Mouse (Mus musculus): ENCODE measurements around the gene Fut9. TPM values are rescaled to one million over a fixed set of nuclear protein-coding genes. Genes with fewer than 3 reads are reported as not detected.

The Fut9 gene
- total RNA-seq (2021): 10 to 100 TPM; 66.3 to 69.9 TPM

GRCm38 (mm10) chr4:25799476-25800283 is at the start of gene Fut9:
Fut9 (minus strand) TSS chr4:25800244.
- DNase-seq (ENCODE audit: extremely low spot score in 1 of 2, low spot score in 2 of 2): peak; percentile 82 to 90
- intact Hi-C loops (cut with DNase I): loop anchor here (10.0 kb wide), 1 partner anchor 515 kb away; the partner anchor contains the start of gene Ufl1

- no peak for DNase-seq (ENCODE audit: extremely low spot score in 1 of 2, low spot score in 2 of 2)
- intact Hi-C loops (cut with DNase I): no loop called here
Measured at GRCm38 (mm10) chr4:25815783-25816182, 15.7 kb upstream of the Fut9 start.

GRCm38 (mm10) chr4:25813340-25813739 is 13.3 kb upstream of the Fut9 start:
- no peak for DNase-seq (ENCODE audit: extremely low spot score in 1 of 2, low spot score in 2 of 2)
- intact Hi-C loops (cut with DNase I): no loop called here

- intact Hi-C loops (cut with DNase I): no loop called here
- DNase-seq (ENCODE audit: extremely low spot score in 1 of 2, low spot score in 2 of 2): no peak
Measured at GRCm38 (mm10) chr4:25810058-25810457, 10.0 kb upstream of the Fut9 start.

- no peak for DNase-seq (ENCODE audit: extremely low spot score in 1 of 2, low spot score in 2 of 2)
- intact Hi-C loops (cut with DNase I): no loop called here
Measured at GRCm38 (mm10) chr4:25801751-25802150, 1.7 kb upstream of the Fut9 start.

- intact Hi-C loops (cut with DNase I): no loop called here
- no peak for DNase-seq (ENCODE audit: extremely low spot score in 1 of 2, low spot score in 2 of 2)
Measured at GRCm38 (mm10) chr4:25800284-25800616, 206 bp upstream of the Fut9 start.

- DNase-seq (ENCODE audit: extremely low spot score in 1 of 2, low spot score in 2 of 2): no peak
- intact Hi-C loops (cut with DNase I): loop anchor here (10.0 kb wide), 1 partner anchor 514 kb away; the partner anchor contains the start of gene Ufl1
Measured at GRCm38 (mm10) chr4:25799051-25799475, 981 bp downstream of the Fut9 start.

- intact Hi-C loops (cut with DNase I): loop anchor here (10.0 kb wide), 1 partner anchor 514 kb away; the partner anchor contains the start of gene Ufl1
- DNase-seq (ENCODE audit: extremely low spot score in 1 of 2, low spot score in 2 of 2): no peak
Measured at GRCm38 (mm10) chr4:25798412-25798811, 1.6 kb downstream of the Fut9 start.

GRCm38 (mm10) chr4:25796149-25796548 is 3.9 kb downstream of the Fut9 start:
- intact Hi-C loops (cut with DNase I): loop anchor here (10.0 kb wide), 1 partner anchor 511 kb away; the partner anchor contains the start of gene Ufl1
- DNase-seq (ENCODE audit: extremely low spot score in 1 of 2, low spot score in 2 of 2): no peak

- intact Hi-C loops (cut with DNase I): no loop called here
- no peak for DNase-seq (ENCODE audit: extremely low spot score in 1 of 2, low spot score in 2 of 2)
Measured at GRCm38 (mm10) chr4:25785276-25785675, 14.8 kb downstream of the Fut9 start.

GRCm38 (mm10) chr4:25768657-25769056 is 31.4 kb downstream of the Fut9 start:
- DNase-seq (ENCODE audit: extremely low spot score in 1 of 2, low spot score in 2 of 2): peak in 1 of 2 experiments; percentile 31
- intact Hi-C loops (cut with DNase I): no loop called here

GRCm38 (mm10) chr4:25763091-25763490 is 37.0 kb downstream of the Fut9 start:
- intact Hi-C loops (cut with DNase I): no loop called here
- DNase-seq (ENCODE audit: extremely low spot score in 1 of 2, low spot score in 2 of 2): no peak

- intact Hi-C loops (cut with DNase I): no loop called here
- no peak for DNase-seq (ENCODE audit: extremely low spot score in 1 of 2, low spot score in 2 of 2)
Measured at GRCm38 (mm10) chr4:25757909-25758548, 42.0 kb downstream of the Fut9 start.

- intact Hi-C loops (cut with DNase I): no loop called here
- no peak for DNase-seq (ENCODE audit: extremely low spot score in 1 of 2, low spot score in 2 of 2)
Measured at GRCm38 (mm10) chr4:25741553-25741952, 58.5 kb downstream of the Fut9 start.

GRCm38 (mm10) chr4:25738782-25739181 is 61.3 kb downstream of the Fut9 start:
- peak in 1 of 2 experiments; percentile 53 for DNase-seq (ENCODE audit: extremely low spot score in 1 of 2, low spot score in 2 of 2)

GRCm38 (mm10) chr4:25721576-25721975 is 78.5 kb downstream of the Fut9 start:
- intact Hi-C loops (cut with DNase I): no loop called here

More at GRCm38 (mm10) chr4:25738782-25739181, 61.3 kb downstream of the Fut9 start:
- intact Hi-C loops (cut with DNase I): no loop called here

GRCm38 (mm10) chr4:25713907-25714306 is 86.1 kb downstream of the Fut9 start:
- DNase-seq (ENCODE audit: extremely low spot score in 1 of 2, low spot score in 2 of 2): no peak
- intact Hi-C loops (cut with DNase I): no loop called here

More at GRCm38 (mm10) chr4:25721576-25721975, 78.5 kb downstream of the Fut9 start:
- DNase-seq (ENCODE audit: extremely low spot score in 1 of 2, low spot score in 2 of 2): peak in 1 of 2 experiments; percentile 19

- DNase-seq (ENCODE audit: extremely low spot score in 1 of 2, low spot score in 2 of 2): no peak
- intact Hi-C loops (cut with DNase I): no loop called here
Measured at GRCm38 (mm10) chr4:25684976-25685375, 115.1 kb downstream of the Fut9 start.

GRCm38 (mm10) chr4:25664196-25664595 is 135.8 kb downstream of the Fut9 start:
- intact Hi-C loops (cut with DNase I): no loop called here
- peak in 1 of 2 experiments; percentile 8 for DNase-seq (ENCODE audit: extremely low spot score in 1 of 2, low spot score in 2 of 2)

- intact Hi-C loops (cut with DNase I): no loop called here
- no peak for DNase-seq (ENCODE audit: extremely low spot score in 1 of 2, low spot score in 2 of 2)
Measured at GRCm38 (mm10) chr4:25661204-25661727, 138.8 kb downstream of the Fut9 start.

Measured in left cerebral cortex, postnatal 10 days (tissue).